Mouse (Mus musculus) macrophage (primary cell): Measurements from ENCODE around the gene Itga5. TPM values are rescaled to one million over a fixed set of nuclear protein-coding genes. Genes with fewer than 3 reads are reported as not detected.

Experiments
- H3K27ac ChIP-seq: fragments of 350-480 bp; formaldehyde crosslinking; 2 replicates; pipeline ENCODE4 v1.9.0; 2021
- H3K36me3 ChIP-seq: fragments of 350-480 bp; formaldehyde crosslinking; 2 replicates; pipeline ENCODE4 v1.9.0; 2021; ENCODE audit errors: inconsistent target
- H3K4me3 ChIP-seq: fragments of 350-480 bp; formaldehyde crosslinking; 2 replicates; pipeline ENCODE4 v1.9.0; 2021; ENCODE audit errors: inconsistent target
- H3K79me2 ChIP-seq: fragments of 350-480 bp; formaldehyde crosslinking; 2 replicates; pipeline ENCODE4 v1.9.0; 2021; ENCODE audit errors: inconsistent target
- WGBS: methylation state at CpG from one replicate; pipeline ENCODE4 v1.1.7; 2026; ENCODE audit warnings: inconsistent platforms; ENCODE audit not compliant: missing documents; 5-methylcytosine and 5-hydroxymethylcytosine counted together
- polyA plus RNA-seq: library from polyadenylated mRNA; stranded (reverse); fragments of 250-400 nt; gene quantifications from 3 replicates; pipeline ENCODE4 v1.2.4, GENCODE M21; 2018; ENCODE audit warnings: inconsistent platforms

Gene Itga5
- polyA plus RNA-seq, 1 experiment from 2014 or later = 24.4 TPM

GRCm38 (mm10) chr15:103305070-103305678, 61.4 kb downstream of the Itga5 start:
- Histone ChIP-seq H3K79me2 (no peaks in the 10 kb centered on the region; the same call in 1 of the 2 replicates), H3K27ac (peak overlapping the region; percentile 97), H3K36me3 (no peaks in the 10 kb centered on the region), H3K4me3 (peak overlapping the region; percentile 37)
- WGBS = 1% methylated on average over 52 of the region's 71 CpGs

GRCm38 (mm10) chr15:103304616-103304969, 62.0 kb downstream of the Itga5 start:
- Histone ChIP-seq H3K4me3 (peak overlapping the region; percentile 37), H3K27ac (peak overlapping the region; percentile 84), H3K79me2 (no peaks in the 10 kb centered on the region; the same call in 1 of the 2 replicates), H3K36me3 (peaks cover 2% of the 10 kb centered on the region; the same call in 1 of the 2 replicates)
- WGBS = 4% methylated on average over 8 of the region's 9 CpGs

- H3K79me2 ChIP-seq = no peaks in the 10 kb centered on the region; the same call in 1 of the 2 replicates
- peak overlapping the region; percentile 84 for H3K27ac ChIP-seq
- peaks cover 8% of the 10 kb centered on the region for H3K36me3 ChIP-seq
- WGBS = 20% methylated on average over 8 of the region's 8 CpGs
- H3K4me3 ChIP-seq = peak overlapping the region; percentile 37
Measured at GRCm38 (mm10) chr15:103303916-103304615, 62.5 kb downstream of the Itga5 start.

- Histone ChIP-seq H3K79me2 (no peaks in the 10 kb centered on the region), H3K4me3 (no peak overlapping the region), H3K36me3 (peaks cover 24% of the 10 kb centered on the region), H3K27ac (no peak overlapping the region)
- WGBS = 49% methylated on average over 6 of the region's 6 CpGs
Measured at GRCm38 (mm10) chr15:103302341-103303021, 64.1 kb downstream of the Itga5 start.

DNA sequence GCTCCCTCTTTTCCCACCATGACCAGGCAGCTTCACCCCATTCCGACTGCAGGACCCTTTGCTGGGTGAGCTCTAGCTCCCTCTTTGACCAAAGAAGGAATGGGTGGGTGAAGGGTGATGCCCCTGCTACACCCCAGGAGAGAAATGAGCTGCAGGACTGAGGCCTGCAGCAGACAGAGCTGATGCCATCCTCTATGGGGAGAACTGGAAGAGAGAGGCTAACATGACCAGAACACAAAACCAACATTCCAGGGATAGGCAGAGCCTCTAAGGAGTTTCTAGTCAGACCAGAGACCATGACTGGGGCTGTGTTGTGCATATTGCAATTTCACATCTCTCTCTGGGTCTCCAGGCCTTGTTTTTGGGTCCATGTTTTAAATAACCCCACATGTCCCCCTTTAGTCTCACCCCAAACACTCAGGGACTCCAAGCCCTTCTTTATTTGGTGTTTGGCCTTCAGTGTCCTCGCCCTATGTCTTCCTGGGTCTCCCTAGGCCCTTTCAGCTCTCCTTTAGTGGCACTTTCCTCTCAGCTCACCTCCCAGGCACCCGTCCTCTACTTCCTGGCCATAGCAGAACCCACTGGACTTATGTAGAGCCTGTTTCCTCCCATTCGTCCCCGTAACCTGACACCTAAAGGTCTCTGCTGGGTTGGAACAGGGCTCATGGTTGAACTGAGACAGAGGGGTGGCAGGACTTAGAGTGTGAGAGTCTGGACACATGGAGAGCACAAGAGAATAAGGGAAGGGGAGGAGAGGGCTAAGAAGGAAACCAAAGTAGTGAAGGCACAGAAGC, 64.8 kb downstream of the Itga5 start:
- H3K79me2 ChIP-seq = no peaks in the 10 kb centered on the region
- no peak overlapping the region for H3K27ac ChIP-seq
- no peak overlapping the region for H3K4me3 ChIP-seq
- WGBS = 62% methylated on average over 4 of the region's 5 CpGs
- peaks cover 31% of the 10 kb centered on the region for H3K36me3 ChIP-seq

- Histone ChIP-seq H3K27ac (no peak overlapping the region), H3K36me3 (peaks cover 38% of the 10 kb centered on the region), H3K4me3 (no peak overlapping the region), H3K79me2 (no peaks in the 10 kb centered on the region)
- 88% methylated on average over 2 of the region's 2 CpGs for WGBS
Measured at GRCm38 (mm10) chr15:103301046-103301445, 65.5 kb downstream of the Itga5 start.

- Histone ChIP-seq H3K27ac (no peak overlapping the region), H3K4me3 (no peak overlapping the region), H3K36me3 (peaks cover 43% of the 10 kb centered on the region), H3K79me2 (no peaks in the 10 kb centered on the region)
- 73% methylated on average over 2 of the region's 2 CpGs for whole genome bisulfite sequencing
Measured at GRCm38 (mm10) chr15:103300560-103300959, 66.0 kb downstream of the Itga5 start.

- Histone ChIP-seq H3K79me2 (no peaks in the 10 kb centered on the region), H3K4me3 (no peak overlapping the region), H3K36me3 (peaks cover 48% of the 10 kb centered on the region), H3K27ac (no peak overlapping the region)
- WGBS = 78% methylated on average over 16 of the region's 18 CpGs
Measured at GRCm38 (mm10) chr15:103300067-103300471, 66.5 kb downstream of the Itga5 start.

- 90% methylated on average over 8 of the region's 8 CpGs for WGBS
- no peaks in the 10 kb centered on the region for H3K79me2 ChIP-seq
- H3K27ac ChIP-seq = no peak overlapping the region
- peaks cover 49% of the 10 kb centered on the region for H3K36me3 ChIP-seq
- no peak overlapping the region for H3K4me3 ChIP-seq
Measured at GRCm38 (mm10) chr15:103299644-103300043, 66.9 kb downstream of the Itga5 start.

GRCm38 (mm10) chr15:103298861-103299616, 67.5 kb downstream of the Itga5 start:
- 100% methylated on average over 5 of the region's 5 CpGs for WGBS
- Histone ChIP-seq H3K79me2 (no peaks in the 10 kb centered on the region), H3K27ac (no peak overlapping the region), H3K4me3 (no peak overlapping the region), H3K36me3 (peaks cover 49% of the 10 kb centered on the region)

DNA sequence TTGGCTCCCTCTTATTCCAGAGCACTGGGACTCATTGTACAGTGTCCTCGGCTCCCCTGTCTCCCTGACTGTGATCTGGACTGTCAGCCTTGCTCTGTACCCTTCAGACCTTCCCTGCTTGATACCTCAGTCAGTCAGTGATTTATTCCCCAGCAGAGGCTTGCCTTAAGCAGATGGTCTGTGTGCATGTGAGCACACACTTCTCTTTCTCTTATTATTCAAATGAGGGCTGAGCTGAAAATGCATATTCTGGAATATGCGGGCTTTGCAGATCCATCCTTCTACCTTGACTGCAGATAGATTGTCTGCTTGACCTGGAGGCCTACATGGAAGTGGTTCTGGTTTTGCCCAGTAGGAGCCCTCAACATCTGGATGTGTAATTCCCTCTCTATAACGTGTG, 68.5 kb downstream of the Itga5 start:
- peaks cover 58% of the 10 kb centered on the region for H3K36me3 ChIP-seq
- H3K79me2 ChIP-seq = no peaks in the 10 kb centered on the region
- no peak overlapping the region for H3K4me3 ChIP-seq
- WGBS = 91% methylated on average over 3 of the region's 3 CpGs
- H3K27ac ChIP-seq = no peak overlapping the region

GRCm38 (mm10) chr15:103297313-103297712, 69.2 kb downstream of the Itga5 start:
- Histone ChIP-seq H3K79me2 (no peaks in the 10 kb centered on the region), H3K4me3 (no peak overlapping the region), H3K27ac (no peak overlapping the region), H3K36me3 (peaks cover 65% of the 10 kb centered on the region)
- WGBS = 81% methylated on average over 6 of the region's 6 CpGs

DNA sequence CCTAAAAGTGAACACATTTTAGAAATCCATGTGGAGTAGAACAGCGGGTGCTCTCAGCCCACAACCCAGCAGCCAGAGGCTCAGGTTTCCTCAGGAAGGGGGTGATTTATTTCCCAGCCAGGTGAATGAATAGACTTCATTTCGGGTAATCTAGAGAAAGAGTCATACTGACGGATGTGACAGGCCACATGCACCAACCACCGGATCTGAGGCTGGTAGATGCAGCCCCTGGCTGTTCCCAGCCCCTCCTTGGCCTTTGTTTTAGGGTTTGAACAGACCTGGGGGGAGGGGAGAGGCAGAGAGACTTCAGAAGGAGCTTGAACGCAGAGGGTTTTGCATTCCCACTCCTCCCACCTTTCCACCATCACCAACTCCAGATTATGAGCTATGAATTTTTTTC, 70.7 kb downstream of the Itga5 start:
- Histone ChIP-seq H3K27ac (no peak overlapping the region), H3K79me2 (no peaks in the 10 kb centered on the region), H3K36me3 (peaks cover 80% of the 10 kb centered on the region), H3K4me3 (no peak overlapping the region)
- 51% methylated on average over 5 of the region's 5 CpGs for WGBS

GRCm38 (mm10) chr15:103294649-103295048, 71.9 kb downstream of the Itga5 start:
- Histone ChIP-seq H3K36me3 (peaks cover 87% of the 10 kb centered on the region), H3K4me3 (no peak overlapping the region)
- WGBS = 74% methylated on average over 2 of the region's 2 CpGs

More at GRCm38 (mm10) chr15:103294649-103295048, 71.9 kb downstream of the Itga5 start:
- Histone ChIP-seq H3K27ac (no peak overlapping the region), H3K79me2 (no peaks in the 10 kb centered on the region)
